Mouse (Mus musculus): ENCODE data around the gene Cplane1.
A peak's percentile ranks its signal among the peaks of the same experiment; 100 is the strongest.
"Not testable (repeated sequence)": the region's sequence is repeated elsewhere in the genome, so short reads cannot be mapped to it uniquely, and the experiment has no call there.

The Cplane1 gene

DNA sequence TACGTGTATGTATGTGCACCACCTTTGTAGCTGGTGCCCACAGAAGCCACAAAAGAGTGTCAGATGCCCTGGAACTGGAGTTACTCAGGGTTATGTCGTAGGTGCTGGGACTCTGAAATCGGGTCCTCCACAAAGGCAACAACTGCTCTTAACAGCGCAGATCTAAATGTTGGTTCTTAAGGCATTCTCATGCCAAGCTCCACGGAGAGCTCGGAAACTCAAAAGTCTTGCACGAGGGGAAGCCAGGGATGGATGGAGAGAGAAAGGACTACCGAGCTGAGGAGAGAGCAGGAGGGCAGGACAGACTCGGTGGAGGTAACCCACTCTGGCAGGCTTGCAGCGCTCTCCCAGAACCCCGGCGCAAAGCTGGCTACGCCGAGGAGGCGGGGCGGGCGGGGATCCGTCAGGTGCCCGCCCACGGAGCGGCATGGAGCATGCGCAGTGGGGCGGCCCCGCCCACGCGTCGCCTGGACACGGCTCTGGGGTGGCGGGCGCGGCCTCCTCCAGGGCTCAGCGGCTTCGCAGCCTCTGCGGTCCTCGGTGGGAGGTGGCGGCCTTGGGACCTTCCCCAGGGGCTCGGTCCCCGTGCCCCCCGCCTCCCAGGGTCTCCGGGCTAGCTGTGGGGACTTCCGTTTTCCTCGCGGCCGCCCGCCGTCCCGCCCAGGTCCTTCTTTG lies at the start of gene Cplane1:
Cplane1 (plus strand) TSS at position 516 of the 675 bp plus-strand sequence.
- DNase-seq (ENCODE audit: low spot score) = peak; percentile 97

DNA sequence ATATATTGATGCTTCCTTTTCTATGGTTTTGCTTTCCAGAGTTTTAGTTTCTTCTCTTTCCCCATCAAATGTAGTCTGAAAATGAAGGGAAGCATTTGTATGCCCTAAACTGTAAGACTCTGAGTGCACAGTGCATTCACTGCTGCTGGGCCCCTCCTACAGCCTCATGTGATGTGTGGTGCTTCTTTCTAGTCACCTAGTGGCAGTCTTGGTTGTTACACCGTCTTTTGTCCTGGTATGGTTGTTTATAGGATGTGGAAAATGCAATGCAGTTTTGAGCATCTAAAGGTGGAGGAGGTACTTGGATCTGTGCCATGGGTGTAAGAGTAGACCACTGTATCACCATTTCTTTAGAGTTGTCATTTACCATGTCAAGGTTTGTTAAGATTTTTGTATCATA lies 39.6 kb upstream of the Cplane1 start:
- no peak for DNase-seq (ENCODE audit: low spot score)

DNA sequence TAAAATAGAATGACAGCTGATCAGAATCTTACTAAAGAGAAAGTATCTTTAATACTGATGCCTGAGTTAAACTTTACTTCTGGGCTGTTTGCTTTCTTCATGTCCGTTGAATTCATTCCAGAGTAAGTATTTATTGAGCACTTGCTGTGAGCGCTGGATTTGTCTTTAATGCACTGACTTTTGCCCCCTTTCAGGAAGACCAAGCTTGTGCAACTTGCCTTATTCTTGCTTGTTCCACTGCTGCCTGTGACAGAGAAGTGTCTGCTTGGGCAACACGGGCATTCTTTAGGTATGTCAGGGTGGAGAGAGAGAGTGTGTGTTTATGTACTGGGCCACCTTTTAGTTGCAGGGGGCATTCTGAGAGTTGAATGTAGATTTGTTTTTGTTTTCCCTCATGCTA lies 37.6 kb upstream of the Cplane1 start:
- no peak for DNase-seq (ENCODE audit: low spot score)

GRCm38 (mm10) chr15:8131761-8132160 lies 37.1 kb upstream of the Cplane1 start:
- no peak for DNase-seq (ENCODE audit: low spot score)

GRCm38 (mm10) chr15:8135606-8136005 lies 33.3 kb upstream of the Cplane1 start:
- DNase-seq (ENCODE audit: low spot score) = no peak

- no peak for DNase-seq (ENCODE audit: low spot score)
Measured at GRCm38 (mm10) chr15:8161841-8162240, 7.1 kb upstream of the Cplane1 start.

DNA sequence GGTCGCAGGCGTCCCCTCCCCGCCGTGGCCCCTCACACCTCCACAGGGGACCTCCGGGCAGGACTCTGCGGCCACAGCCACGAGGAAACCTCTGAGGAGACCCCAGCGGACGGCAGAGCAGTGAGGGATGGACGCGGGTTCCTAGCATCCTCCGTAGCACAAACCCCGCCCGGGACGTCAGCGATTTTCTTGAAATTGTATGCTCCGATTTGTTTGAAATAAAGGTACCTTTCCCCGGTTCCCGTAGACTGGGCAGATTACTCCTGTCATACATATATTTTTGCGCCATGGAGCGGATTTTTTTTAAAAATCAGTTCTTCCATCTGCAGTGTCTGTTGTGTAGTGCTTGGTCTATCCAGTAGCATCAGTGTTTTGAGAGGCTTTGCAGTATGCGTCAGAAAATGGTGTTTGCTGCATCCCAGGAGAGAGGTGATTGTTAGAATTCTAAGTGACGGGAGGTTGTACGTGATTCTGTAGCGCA lies 400 bp downstream of the Cplane1 start:
- no peak for DNase-seq (ENCODE audit: low spot score)

DNA sequence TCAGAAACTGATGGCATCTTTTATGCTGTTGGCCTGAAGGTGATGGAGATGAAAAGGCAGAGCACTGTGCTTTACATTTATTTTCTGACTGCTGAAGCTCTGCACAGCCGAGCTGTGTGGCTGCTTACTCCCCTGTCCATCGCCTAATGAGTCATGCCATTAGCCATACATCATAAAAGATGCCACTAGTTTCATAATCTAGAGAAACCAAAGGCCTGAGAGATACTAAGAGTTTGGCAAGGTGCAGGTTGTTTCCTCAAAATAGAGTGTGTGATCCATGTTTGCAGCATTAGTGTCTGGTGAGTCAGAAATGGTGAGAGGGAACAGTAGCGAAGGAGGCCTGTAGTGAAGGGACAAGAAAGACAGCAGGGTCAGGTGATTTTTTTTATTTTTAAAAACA lies 20.7 kb downstream of the Cplane1 start:
- DNase-seq (ENCODE audit: low spot score) = no peak

- no peak for DNase-seq (ENCODE audit: low spot score)
Measured at GRCm38 (mm10) chr15:8190435-8190834, 21.5 kb downstream of the Cplane1 start.

DNA sequence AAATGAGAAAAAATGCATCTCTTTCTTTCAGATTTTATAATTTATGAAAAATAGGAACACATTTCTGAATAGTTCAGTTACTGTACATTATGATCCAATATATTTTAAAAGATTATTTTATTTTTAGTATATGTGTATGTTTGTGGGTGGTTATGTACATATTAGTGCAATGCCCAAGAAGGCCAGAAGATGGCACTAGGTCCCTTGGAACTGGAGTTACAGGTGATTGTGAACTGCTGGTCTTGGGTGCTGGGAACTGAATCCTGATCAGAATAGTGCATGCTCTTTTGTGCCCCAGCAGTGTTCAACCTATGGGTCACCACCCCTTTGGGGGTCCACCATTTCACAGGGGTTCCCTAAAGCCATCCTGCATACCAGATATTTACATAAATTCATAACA lies 31.4 kb downstream of the Cplane1 start:
- DNase-seq (ENCODE audit: low spot score) = no peak

GRCm38 (mm10) chr15:8208362-8208761 lies 39.5 kb downstream of the Cplane1 start:
- no peak for DNase-seq (ENCODE audit: low spot score)

DNA sequence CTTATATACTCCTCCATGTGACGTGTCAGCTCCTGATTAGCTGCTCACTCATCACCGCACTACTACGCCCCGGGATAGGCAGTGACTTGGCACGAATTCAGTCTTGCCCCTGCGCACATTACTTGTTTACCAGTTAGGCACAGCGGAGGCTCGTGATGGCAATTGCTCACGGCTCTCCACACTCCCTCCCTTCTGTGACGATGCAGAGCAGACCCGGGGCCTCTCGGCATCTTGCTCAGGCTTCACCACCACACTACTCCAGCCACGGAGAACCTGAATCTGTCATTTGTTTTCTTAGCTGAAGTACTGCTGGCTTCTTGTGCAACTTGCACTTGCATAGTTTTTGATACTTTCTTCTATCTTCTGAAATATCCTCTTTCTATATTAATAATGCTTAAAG lies 45.9 kb downstream of the Cplane1 start:
- no peak for DNase-seq (ENCODE audit: low spot score)

DNA sequence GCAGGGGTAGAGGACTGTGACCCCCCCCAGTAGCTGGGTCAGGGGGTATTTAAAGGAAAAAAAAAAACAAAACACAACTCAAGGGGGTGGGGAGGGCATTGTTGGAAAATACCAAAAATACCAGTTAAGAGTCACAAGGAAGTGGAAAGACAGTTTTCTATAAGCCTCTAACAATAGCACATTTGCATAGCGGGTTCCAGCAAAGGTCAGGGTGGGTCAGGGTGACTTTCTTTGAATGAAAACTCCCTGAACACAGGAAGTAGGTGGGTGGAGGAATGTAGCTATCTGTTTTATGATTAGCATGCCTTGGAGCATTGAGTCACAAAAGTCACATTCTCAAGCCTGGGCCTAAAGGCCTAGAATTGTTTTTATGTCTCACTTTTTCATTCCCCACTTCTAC lies 65.3 kb downstream of the Cplane1 start:
- DNase-seq (ENCODE audit: low spot score) = not testable (repeated sequence)

- DNase-seq (ENCODE audit: low spot score) = no peak
Measured at GRCm38 (mm10) chr15:8265946-8266345, 97.0 kb downstream of the Cplane1 start.

DNA sequence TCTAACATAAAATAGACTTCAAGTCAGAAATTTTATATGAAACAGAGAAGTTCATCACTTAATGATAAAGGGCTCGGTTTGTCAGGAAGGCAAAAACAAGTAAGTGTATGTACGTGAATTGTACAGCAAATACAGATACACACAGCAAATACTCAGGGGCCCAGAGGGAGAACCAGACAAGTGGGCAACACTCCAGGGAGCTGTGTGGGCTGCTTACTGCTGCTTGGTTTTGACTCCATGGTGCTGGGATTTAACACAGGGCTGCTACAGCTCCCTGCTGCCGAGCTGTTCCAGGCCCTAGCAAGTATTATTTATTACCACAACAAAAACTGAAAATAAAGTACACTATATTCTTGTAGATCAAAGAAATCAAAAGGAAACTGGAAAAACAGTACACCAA lies 98.3 kb downstream of the Cplane1 start:
- no peak for DNase-seq (ENCODE audit: low spot score)

GRCm38 (mm10) chr15:8268231-8268630 lies 99.3 kb downstream of the Cplane1 start:
- no peak for DNase-seq (ENCODE audit: low spot score)

- no peak for DNase-seq (ENCODE audit: low spot score)
Measured at GRCm38 (mm10) chr15:8271952-8272351, 103.0 kb downstream of the Cplane1 start.

DNA sequence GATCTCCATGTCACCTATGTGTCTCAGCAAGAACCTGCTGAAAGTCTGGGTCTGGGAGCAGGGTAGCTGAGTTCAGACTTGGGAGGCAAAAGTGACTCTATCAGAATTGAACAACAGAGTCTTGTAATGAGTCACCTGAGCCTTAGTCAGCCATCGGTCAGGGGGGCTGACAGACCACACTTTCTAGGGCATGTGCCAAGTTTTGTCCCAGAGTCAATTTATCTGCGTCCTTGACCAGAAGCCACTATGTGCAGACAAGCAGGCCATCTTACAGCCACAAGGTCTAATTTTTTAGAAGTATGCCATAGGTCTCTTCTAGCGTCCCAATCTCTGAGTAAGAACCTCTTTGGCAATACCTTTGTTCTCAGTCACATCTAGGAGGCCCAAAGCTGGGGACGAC lies 109.0 kb downstream of the Cplane1 start:
- DNase-seq (ENCODE audit: low spot score) = not testable (repeated sequence)

DNA sequence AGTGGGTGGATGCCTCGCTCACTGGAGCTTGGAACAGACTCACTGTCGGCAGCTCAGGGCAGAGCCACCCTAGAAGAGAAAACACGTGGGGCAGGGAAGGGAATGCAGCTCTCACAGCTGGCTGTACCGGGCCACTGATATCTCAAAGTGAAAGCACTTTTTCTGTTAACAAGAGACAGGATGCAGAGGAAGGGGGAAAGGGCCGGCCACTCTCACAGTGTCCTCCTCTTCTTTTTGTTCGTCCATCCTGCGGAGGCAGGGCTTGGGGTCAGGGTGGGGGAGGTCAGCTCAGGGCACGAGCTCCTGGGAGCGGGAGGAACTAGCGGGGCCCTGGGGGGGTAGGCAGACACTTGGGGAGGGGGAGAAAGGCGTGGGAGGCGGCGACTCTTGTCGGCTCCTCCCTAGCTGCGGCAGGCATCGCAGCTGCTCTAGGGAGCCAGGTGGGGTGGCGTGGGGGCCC lies 110.4 kb downstream of the Cplane1 start:
- peak; percentile 16 for DNase-seq (ENCODE audit: low spot score)

- DNase-seq (ENCODE audit: low spot score) = peak; percentile 19
Measured at GRCm38 (mm10) chr15:8279929-8280610, 111.2 kb downstream of the Cplane1 start.

GRCm38 (mm10) chr15:8281701-8282100 lies 112.8 kb downstream of the Cplane1 start:
- DNase-seq (ENCODE audit: low spot score) = no peak

GRCm38 (mm10) chr15:8282155-8282554 lies 113.2 kb downstream of the Cplane1 start:
- no peak for DNase-seq (ENCODE audit: low spot score)

DNA sequence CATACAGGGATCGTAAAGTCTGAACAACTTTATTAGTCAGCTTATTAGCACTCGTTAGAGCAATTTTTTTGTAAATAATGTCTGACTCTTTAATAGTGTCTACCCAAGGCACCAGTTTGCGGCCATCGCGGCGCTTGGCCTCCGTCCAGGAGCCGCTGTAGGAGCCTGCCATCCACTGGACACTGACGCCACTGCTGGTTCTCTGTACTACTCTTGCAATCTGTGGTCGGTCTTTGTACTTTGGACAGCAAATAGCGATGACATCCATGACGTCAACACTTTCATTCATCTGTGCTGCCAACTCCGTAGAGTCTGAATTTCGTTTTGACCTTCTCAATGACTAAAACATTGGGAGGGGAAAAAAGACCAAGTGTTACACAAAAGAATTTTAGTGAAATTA lies 122.3 kb downstream of the Cplane1 start:
- DNase-seq (ENCODE audit: low spot score) = no peak

DNA sequence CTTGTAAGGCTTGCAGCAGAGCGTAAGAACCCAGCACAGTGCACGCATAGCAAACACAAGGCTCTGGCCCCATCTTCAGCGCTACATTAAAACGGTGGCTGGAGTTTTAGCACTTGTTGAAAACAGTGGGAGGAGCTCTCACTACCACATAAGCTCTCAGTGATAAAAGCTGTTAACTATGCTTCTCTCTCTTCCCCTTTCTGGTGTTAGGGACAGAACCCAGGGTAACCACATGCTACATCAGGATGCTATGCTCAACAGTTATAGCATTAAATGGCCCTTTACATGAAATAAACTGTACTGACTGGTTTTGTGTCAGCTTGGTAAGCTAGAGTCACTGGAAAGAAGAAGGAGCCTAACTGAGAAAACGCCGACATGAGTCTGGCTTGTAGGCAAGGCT lies 125.2 kb downstream of the Cplane1 start:
- DNase-seq (ENCODE audit: low spot score) = no peak

Measured in retina, embryonic 14.5 days (tissue).